Mouse (Mus musculus) hindbrain, embryonic 12.5 days (tissue): ENCODE measurements around the gene Fggy. TPM values are rescaled to one million over a fixed set of nuclear protein-coding genes. Genes with fewer than 3 reads are reported as not detected.
A peak's percentile ranks its signal among the peaks of the same experiment; 100 is the strongest.

Source experiments
- ATAC-seq: fragments of 200-750 bp; cut with Nextera tagmentation; 2 replicates; pipeline ENCODE4 v1.8.0; 2017; ENCODE audit warnings: moderate TSS enrichment; ENCODE audit not compliant: low FRiP score
- H3K27ac ChIP-seq: fragments of 300-500 bp; sonication (generic); 2 replicates; pipeline ENCODE4 v1.5.1; 2016; ENCODE audit warnings: mild to moderate bottlenecking
- H3K27me3 ChIP-seq: fragments of 300-500 bp; sonication (generic); 2 replicates; pipeline ENCODE4 v1.6.1; 2016; ENCODE audit warnings: mild to moderate bottlenecking
- H3K36me3 ChIP-seq: fragments of 300-500 bp; sonication (generic); 2 replicates; pipeline ENCODE4 v1.6.1; 2016; ENCODE audit warnings: mild to moderate bottlenecking
- H3K4me1 ChIP-seq: fragments of 300-500 bp; sonication (generic); 2 replicates; pipeline ENCODE4 v1.6.1; 2016
- H3K4me2 ChIP-seq: fragments of 300-500 bp; sonication (generic); replicated peaks from 2 replicates; pipeline ENCODE4 v1.6.1; 2016; ENCODE audit warnings: mild to moderate bottlenecking
- H3K4me3 ChIP-seq: fragments of 300-500 bp; sonication (generic); 2 replicates; pipeline ENCODE4 v1.5.1; 2016; ENCODE audit warnings: mild to moderate bottlenecking
- H3K9ac ChIP-seq: fragments of 300-500 bp; sonication (generic); 2 replicates; pipeline ENCODE4 v1.6.1; 2016; ENCODE audit warnings: mild to moderate bottlenecking, moderate library complexity
- H3K9me3 ChIP-seq: fragments of 300-500 bp; sonication (generic); replicated peaks from 2 replicates; pipeline ENCODE4 v1.6.1; 2016; ENCODE audit warnings: mild to moderate bottlenecking
- WGBS: fragments of 180-500 bp; shearing (Covaris S2); methylation state at CpG from one replicate; pipeline ENCODE4 v1.1.7; 2016; 5-methylcytosine and 5-hydroxymethylcytosine counted together
- polyA plus RNA-seq: library from polyadenylated mRNA; unstranded; fragments of >200 nt; fragmentation: Nextera tagmentation; extraction: Ambion mirVana; gene quantifications from 2 replicates; pipeline ENCODE4 v1.2.1, GENCODE M21; 2016

The Fggy gene
- polyA plus RNA-seq, 1 experiment from 2014 or later, result 8.7 TPM

DNA sequence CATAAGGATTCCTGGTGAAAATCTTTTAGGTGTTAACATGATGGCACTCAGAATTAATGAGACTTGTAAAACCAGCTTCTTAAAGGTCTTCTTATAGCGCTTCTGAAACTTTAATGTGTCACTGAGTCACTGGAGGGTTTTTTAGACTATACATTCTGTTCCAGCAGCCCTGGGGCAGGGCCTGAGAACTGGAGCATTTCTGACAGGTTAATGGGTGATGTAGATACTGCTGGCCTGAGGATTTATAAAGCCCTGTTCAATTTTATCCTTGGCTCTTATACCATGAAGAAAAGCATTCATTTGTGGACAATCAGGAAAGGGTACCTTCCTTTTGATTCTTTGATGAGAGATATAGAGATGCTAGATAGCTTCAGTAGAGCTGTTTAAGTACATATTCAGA, 45.9 kb downstream of the Fggy start:
- ATAC-seq, result no peak
- no peak overlapping the region for H3K4me3 ChIP-seq
- no peak overlapping the region for H3K4me2 ChIP-seq
- 88% methylated on average over 1 of the region's 1 CpGs for WGBS
- H3K27ac ChIP-seq, result no peak overlapping the region
- H3K27me3 ChIP-seq, result no peaks in the 10 kb centered on the region
- H3K9ac ChIP-seq, result no peak overlapping the region
- H3K4me1 ChIP-seq, result no peaks in the 10 kb centered on the region
- no peaks in the 10 kb centered on the region for H3K36me3 ChIP-seq
- no peaks in the 10 kb centered on the region for H3K9me3 ChIP-seq

GRCm38 (mm10) chr4:95610663-95611062, 53.4 kb downstream of the Fggy start:
- WGBS, result 83% methylated on average over 1 of the region's 1 CpGs
- H3K27ac ChIP-seq, result no peak overlapping the region
- H3K4me1 ChIP-seq, result no peaks in the 10 kb centered on the region
- no peaks in the 10 kb centered on the region for H3K27me3 ChIP-seq
- no peak overlapping the region for H3K4me3 ChIP-seq
- ATAC-seq, result no peak
- H3K9ac ChIP-seq, result no peak overlapping the region
- H3K4me2 ChIP-seq, result no peak overlapping the region
- H3K9me3 ChIP-seq, result no peaks in the 10 kb centered on the region
- H3K36me3 ChIP-seq, result no peaks in the 10 kb centered on the region

DNA sequence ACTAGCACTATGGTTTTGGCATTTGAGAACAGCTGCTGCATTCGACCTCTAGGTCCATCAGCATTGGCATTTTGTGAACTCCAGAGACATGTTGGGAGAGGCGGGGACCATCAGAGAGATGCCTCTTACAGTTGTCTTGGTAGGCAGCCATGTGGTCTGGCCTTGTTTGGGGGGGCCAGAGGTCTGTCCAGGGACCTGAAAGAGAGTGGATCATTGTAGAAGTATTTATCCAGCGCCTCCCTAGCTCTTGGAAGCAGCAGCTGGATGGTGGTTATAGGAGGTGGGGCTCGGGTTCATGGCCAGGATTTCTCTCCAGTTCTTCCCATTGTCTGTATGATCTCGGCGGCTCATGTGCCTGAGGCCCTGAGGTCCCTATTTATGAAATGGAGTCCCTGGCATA, 54.1 kb downstream of the Fggy start:
- WGBS, result 92% methylated on average over 6 of the region's 6 CpGs
- H3K36me3 ChIP-seq, result no peaks in the 10 kb centered on the region

GRCm38 (mm10) chr4:95621046-95621445, 63.7 kb downstream of the Fggy start:
- H3K4me3 ChIP-seq, result no peak overlapping the region
- H3K9ac ChIP-seq, result no peak overlapping the region
- H3K36me3 ChIP-seq, result no peaks in the 10 kb centered on the region
- no peaks in the 10 kb centered on the region for H3K4me1 ChIP-seq
- no peak overlapping the region for H3K27ac ChIP-seq
- WGBS, result 89% methylated on average over 3 of the region's 3 CpGs
- H3K27me3 ChIP-seq, result no peaks in the 10 kb centered on the region
- H3K4me2 ChIP-seq, result no peak overlapping the region
- ATAC-seq, result no peak
- no peaks in the 10 kb centered on the region for H3K9me3 ChIP-seq

More for the DNA sequence above, 54.1 kb downstream of the Fggy start:
- Histone ChIP-seq H3K4me3 (no peak overlapping the region), H3K4me2 (no peak overlapping the region), H3K27ac (no peak overlapping the region), H3K9me3 (no peaks in the 10 kb centered on the region), H3K9ac (no peak overlapping the region), H3K4me1 (no peaks in the 10 kb centered on the region), H3K27me3 (no peaks in the 10 kb centered on the region)
- no peak for ATAC-seq

GRCm38 (mm10) chr4:95624696-95625095, 67.4 kb downstream of the Fggy start:
- no peaks in the 10 kb centered on the region for H3K9me3 ChIP-seq

DNA sequence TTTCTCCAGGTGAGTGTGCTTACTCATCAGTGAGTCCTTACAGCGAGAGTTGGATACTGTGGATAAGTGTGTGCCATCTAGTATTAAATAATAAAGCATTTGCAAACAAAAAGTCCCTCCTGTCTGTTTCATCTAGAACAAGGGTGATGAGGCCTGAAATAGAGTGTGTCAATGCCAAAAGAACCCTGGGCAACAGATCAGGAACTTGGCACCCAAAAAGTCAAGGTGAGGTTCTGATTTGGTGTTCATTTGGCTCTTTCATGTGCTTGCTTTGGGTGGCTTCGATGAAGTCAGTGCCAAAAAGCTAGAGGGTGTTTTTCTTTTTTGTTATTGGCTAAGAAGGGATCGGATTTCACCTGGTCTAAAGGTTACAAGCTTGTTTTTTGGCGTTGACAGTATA, 68.3 kb downstream of the Fggy start:
- H3K4me3 ChIP-seq, result no peak overlapping the region
- H3K4me1 ChIP-seq, result no peaks in the 10 kb centered on the region
- no peak overlapping the region for H3K27ac ChIP-seq
- H3K36me3 ChIP-seq, result no peaks in the 10 kb centered on the region
- H3K9ac ChIP-seq, result no peak overlapping the region
- WGBS, result 67% methylated on average over 4 of the region's 4 CpGs
- H3K27me3 ChIP-seq, result no peaks in the 10 kb centered on the region
- ATAC-seq, result no peak
- H3K9me3 ChIP-seq, result no peaks in the 10 kb centered on the region
- H3K4me2 ChIP-seq, result no peak overlapping the region

More at GRCm38 (mm10) chr4:95624696-95625095, 67.4 kb downstream of the Fggy start:
- WGBS, result 90% methylated on average over 3 of the region's 3 CpGs
- Histone ChIP-seq H3K4me3 (no peak overlapping the region), H3K36me3 (no peaks in the 10 kb centered on the region), H3K4me1 (no peaks in the 10 kb centered on the region), H3K27me3 (no peaks in the 10 kb centered on the region), H3K4me2 (no peak overlapping the region), H3K27ac (no peak overlapping the region), H3K9ac (no peak overlapping the region)
- no peak for ATAC-seq

DNA sequence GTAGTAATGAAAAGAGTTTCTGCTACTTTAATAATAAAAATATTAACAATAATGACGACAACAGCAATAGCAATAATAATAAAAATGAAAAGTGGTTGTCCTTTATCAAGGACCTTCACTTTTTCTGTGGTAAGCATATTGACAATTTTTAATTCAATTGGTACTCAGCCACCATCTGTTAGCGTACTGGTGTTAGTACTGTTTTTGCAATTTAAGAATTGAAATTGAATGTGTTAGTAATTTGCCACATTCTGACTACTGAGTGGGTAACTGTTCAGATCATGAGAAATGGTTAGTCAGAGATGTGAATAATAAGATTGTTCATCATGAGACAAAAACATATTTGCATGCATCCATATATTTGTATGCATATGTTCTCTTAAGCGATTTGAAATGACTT, 68.9 kb downstream of the Fggy start:
- Histone ChIP-seq H3K9me3 (no peaks in the 10 kb centered on the region), H3K4me3 (no peak overlapping the region), H3K4me1 (no peaks in the 10 kb centered on the region), H3K27me3 (no peaks in the 10 kb centered on the region), H3K27ac (no peak overlapping the region), H3K36me3 (no peaks in the 10 kb centered on the region), H3K9ac (no peak overlapping the region), H3K4me2 (no peak overlapping the region)
- WGBS, result 92% methylated on average over 3 of the region's 3 CpGs
- ATAC-seq, result no peak

DNA sequence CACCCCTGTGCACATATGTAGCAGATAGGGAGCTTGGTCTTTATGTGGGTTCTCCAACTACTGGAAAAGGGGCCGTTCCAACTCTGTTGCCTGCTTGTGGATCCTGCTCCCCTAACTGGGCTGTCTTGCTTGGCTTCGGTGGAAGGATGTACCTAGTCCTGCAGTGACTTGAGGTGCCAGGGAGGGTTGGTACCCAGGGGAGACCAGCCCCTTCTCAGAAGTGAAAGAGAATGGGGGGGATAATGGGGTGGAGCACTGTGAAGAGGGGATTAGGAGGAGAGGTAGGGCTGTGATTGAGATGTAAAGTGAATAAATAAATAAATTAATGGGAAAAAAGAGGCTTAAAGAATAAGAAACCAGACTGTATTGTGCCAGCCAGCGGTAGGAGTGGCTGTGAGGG, 77.6 kb downstream of the Fggy start:
- WGBS, result 74% methylated on average over 3 of the region's 3 CpGs

GRCm38 (mm10) chr4:95636937-95637749, 79.8 kb downstream of the Fggy start:
- H3K36me3 ChIP-seq, result no peaks in the 10 kb centered on the region
- peaks cover 10% of the 10 kb centered on the region; the same call in 1 of the 2 replicates for H3K4me1 ChIP-seq
- 0 out of 2 replicates have a peak overlapping the region, but pooled peaks have one; percentile 1 for H3K27ac ChIP-seq
- no peaks in the 10 kb centered on the region for H3K27me3 ChIP-seq
- no peak overlapping the region for H3K9ac ChIP-seq
- peak; percentile 58; the same call in 1 of the 2 replicates for ATAC-seq
- H3K4me3 ChIP-seq, result no peak overlapping the region
- WGBS, result 32% methylated on average over 7 of the region's 7 CpGs
- no peaks in the 10 kb centered on the region for H3K9me3 ChIP-seq
- H3K4me2 ChIP-seq, result no peak overlapping the region

More for the DNA sequence above, 77.6 kb downstream of the Fggy start:
- H3K36me3 ChIP-seq, result no peaks in the 10 kb centered on the region
- no peak overlapping the region for H3K4me3 ChIP-seq
- no peaks in the 10 kb centered on the region for H3K27me3 ChIP-seq
- peaks cover 10% of the 10 kb centered on the region; the same call in 1 of the 2 replicates for H3K4me1 ChIP-seq
- H3K9ac ChIP-seq, result no peak overlapping the region
- no peak overlapping the region for H3K27ac ChIP-seq
- no peaks in the 10 kb centered on the region for H3K9me3 ChIP-seq
- no peak for ATAC-seq
- H3K4me2 ChIP-seq, result no peak overlapping the region

DNA sequence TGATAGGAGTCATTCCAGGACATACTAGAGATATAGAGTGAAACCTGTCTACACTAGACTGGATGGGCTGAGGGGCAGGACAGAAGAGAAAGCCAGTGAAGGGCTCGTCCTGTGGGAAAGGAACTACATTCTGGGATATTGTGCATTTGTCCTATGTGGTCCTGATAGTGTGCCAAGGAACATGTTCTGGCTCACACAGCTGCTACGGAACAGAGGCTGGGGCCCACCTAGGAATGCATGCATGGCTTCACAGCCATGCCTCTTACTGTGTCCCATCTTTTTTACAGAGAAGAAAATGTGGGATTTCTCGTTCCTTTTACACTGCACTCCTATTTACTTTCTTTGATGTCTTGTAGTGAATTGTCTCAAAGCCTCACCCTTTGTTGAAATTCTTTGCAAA, 80.8 kb downstream of the Fggy start:
- H3K4me3 ChIP-seq, result no peak overlapping the region
- H3K9ac ChIP-seq, result no peak overlapping the region
- H3K4me1 ChIP-seq, result peaks cover 10% of the 10 kb centered on the region; the same call in 1 of the 2 replicates
- WGBS, result 68% methylated on average over 3 of the region's 3 CpGs
- no peaks in the 10 kb centered on the region for H3K9me3 ChIP-seq
- H3K27ac ChIP-seq, result no peak overlapping the region
- H3K27me3 ChIP-seq, result no peaks in the 10 kb centered on the region
- ATAC-seq, result no peak
- H3K4me2 ChIP-seq, result no peak overlapping the region
- no peaks in the 10 kb centered on the region for H3K36me3 ChIP-seq

DNA sequence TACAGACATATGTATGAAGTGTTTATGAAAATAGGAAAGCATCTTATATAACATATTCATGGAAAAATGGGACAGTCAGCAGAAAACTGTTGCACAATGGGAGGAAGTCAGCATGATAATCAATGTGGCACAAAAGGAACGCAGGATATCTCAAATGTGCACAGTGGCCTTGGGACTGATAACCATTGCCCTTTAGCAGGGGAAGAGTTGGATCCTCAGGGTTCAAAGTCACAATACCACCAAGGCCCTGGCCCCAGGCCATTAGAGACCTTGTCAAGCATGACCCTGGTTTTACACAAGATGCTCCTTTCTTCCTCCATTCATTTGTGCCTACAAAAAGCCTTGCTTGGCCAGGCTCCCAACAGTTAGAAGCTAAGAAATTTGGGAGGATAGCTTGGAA, 83.5 kb downstream of the Fggy start:
- no peak for ATAC-seq
- Histone ChIP-seq H3K4me2 (no peak overlapping the region), H3K27ac (no peak overlapping the region), H3K9me3 (no peaks in the 10 kb centered on the region), H3K27me3 (no peaks in the 10 kb centered on the region), H3K4me3 (no peak overlapping the region), H3K4me1 (peaks cover 13% of the 10 kb centered on the region; the same call in 1 of the 2 replicates), H3K36me3 (no peaks in the 10 kb centered on the region), H3K9ac (no peak overlapping the region)
- 79% methylated on average over 1 of the region's 1 CpGs for WGBS

DNA sequence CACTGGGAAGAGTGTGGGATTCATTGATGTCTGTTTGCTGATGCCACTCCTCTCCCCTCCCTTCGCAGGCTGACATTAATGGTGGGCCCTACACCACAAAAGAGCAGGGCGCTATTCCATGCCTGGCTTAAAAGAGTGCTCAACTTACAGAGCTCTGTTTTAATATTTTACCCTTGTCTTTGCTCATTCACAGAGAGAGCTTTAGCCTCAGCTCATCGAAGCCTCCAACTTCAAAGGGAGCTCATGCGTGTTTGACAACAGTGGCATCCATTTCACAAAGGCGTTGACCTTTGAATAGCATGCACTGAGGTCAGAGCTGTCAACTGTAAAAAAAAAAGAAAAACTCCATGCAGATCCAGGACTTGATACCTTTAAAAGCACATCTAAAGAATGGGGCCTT, 86.7 kb downstream of the Fggy start:
- WGBS, result 18% methylated on average over 5 of the region's 5 CpGs

More for the DNA sequence above, 86.7 kb downstream of the Fggy start:
- Histone ChIP-seq H3K36me3 (no peaks in the 10 kb centered on the region), H3K27me3 (no peaks in the 10 kb centered on the region), H3K4me2 (no peak overlapping the region), H3K27ac (no peak overlapping the region), H3K9ac (no peak overlapping the region), H3K4me1 (0 out of 2 replicates have a peak, but pooled peaks cover 3% of the 10 kb centered on the region), H3K4me3 (no peak overlapping the region), H3K9me3 (no peaks in the 10 kb centered on the region)
- ATAC-seq, result no peak
